Mouse (Mus musculus) heart, embryonic 13.5 days (tissue): ENCODE measurements around the gene Rab4b. TPM values are rescaled to one million over a fixed set of nuclear protein-coding genes. Genes with fewer than 3 reads are reported as not detected.

Source experiments
- ATAC-seq: fragments of 200-750 bp; cut with Nextera tagmentation; 2 replicates; pipeline ENCODE4 v1.8.0; 2017; ENCODE audit warnings: moderate TSS enrichment; ENCODE audit not compliant: insufficient number of reproducible peaks, low FRiP score, low TSS enrichment; ENCODE audit errors: extremely low read depth
- H3K27ac ChIP-seq: fragments of 300-500 bp; sonication (generic); replicated peaks from 2 replicates; pipeline ENCODE4 v1.5.1; 2015; ENCODE audit warnings: moderate library complexity, mild to moderate bottlenecking, inconsistent platforms
- H3K27me3 ChIP-seq: fragments of 300-500 bp; sonication (generic); replicated peaks from 2 replicates; pipeline ENCODE4 v1.6.1; 2015; ENCODE audit warnings: mild to moderate bottlenecking, inconsistent platforms
- H3K36me3 ChIP-seq: fragments of 300-500 bp; sonication (generic); 2 replicates; pipeline ENCODE4 v1.6.1; 2015; ENCODE audit warnings: mild to moderate bottlenecking, inconsistent platforms
- H3K4me1 ChIP-seq: fragments of 300-500 bp; sonication (generic); 2 replicates; pipeline ENCODE4 v1.6.1; 2015; ENCODE audit warnings: inconsistent platforms
- H3K4me2 ChIP-seq: fragments of 300-500 bp; sonication (generic); 2 replicates; pipeline ENCODE4 v1.6.1; 2015; ENCODE audit warnings: inconsistent platforms, mild to moderate bottlenecking, moderate library complexity
- H3K4me3 ChIP-seq: fragments of 300-500 bp; sonication (generic); 2 replicates; pipeline ENCODE4 v1.5.1; 2015; ENCODE audit warnings: moderate library complexity, mild to moderate bottlenecking, inconsistent platforms
- H3K9ac ChIP-seq: fragments of 300-500 bp; sonication (generic); 2 replicates; pipeline ENCODE4 v1.6.1; 2015; ENCODE audit warnings: inconsistent platforms, mild to moderate bottlenecking, moderate library complexity
- H3K9me3 ChIP-seq: fragments of 300-500 bp; sonication (generic); 2 replicates; pipeline ENCODE4 v1.6.1; 2016; ENCODE audit warnings: inconsistent platforms
- WGBS: fragments of 180-500 bp; shearing (Covaris S2); methylation state at CpG from one replicate; pipeline ENCODE4 v1.1.7; 2015; ENCODE audit warnings: mixed read lengths; 5-methylcytosine and 5-hydroxymethylcytosine counted together
- polyA plus RNA-seq: library from polyadenylated mRNA; unstranded; fragments of >200 nt; fragmentation: Nextera tagmentation; extraction: Ambion mirVana; gene quantifications from 2 replicates; pipeline ENCODE4 v1.2.1, GENCODE M21; 2015

Gene Rab4b
- polyA plus RNA-seq: 48.6 and 48.8 TPM in 2 replicates

DNA sequence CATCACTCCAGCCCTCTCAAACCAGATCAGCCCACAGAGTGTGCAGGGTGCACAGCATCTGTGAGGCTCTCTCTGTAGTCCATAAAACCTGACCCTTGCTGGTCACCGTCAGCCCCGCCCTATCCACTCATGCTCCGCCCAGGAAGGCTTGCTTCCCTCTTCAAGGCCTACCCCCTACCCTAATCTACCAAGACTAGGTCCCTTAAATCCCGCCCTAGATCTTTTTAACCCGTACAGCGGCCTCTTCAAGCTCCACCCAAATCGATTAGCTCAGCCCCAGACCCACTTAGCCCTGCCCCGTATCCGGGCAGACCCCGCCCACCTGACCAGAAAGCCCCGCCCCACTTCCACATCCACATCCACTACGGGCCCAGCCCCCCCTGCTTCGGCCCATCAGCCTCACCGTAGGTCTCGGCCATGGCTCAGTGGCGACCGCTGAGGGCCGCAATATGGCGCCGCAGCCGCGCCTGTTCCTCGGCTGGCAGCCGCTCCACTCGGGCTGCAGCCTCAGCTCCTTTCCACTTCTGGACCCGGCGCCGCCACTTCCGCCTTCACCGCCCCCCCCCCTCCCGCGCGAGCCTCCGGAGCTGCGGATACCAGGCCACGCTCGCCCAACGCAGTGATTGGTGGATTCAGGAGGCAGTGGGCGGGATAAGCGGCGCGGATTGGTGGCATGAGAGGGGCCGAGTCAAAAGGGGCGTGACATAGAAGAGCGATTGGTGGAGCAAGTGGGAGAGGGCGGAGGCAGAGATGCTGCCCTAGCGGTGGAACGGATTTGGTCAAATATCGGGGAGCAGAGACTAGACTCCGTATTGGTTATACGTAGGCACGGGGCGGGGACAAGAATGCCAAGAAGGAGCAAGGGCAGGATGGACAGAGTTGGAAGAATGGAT lies at the start of gene Rab4b:
Gene Rab4b, minus strand, starts transcription at position 573 of the 893 bp plus-strand sequence.
- no peaks in the 10 kb centered on the region for H3K9me3 ChIP-seq

GRCm38 (mm10) chr7:27228281-27228821 lies 49.7 kb upstream of the Rab4b start, which contains the start of gene Itpkc:
Itpkc (minus strand) TSS chr7:27228661.
- peak; percentile 68 for ATAC-seq
- no peaks in the 10 kb centered on the region for H3K9me3 ChIP-seq
- WGBS: under 1% methylated on average over 48 of the region's 49 CpGs

More for the DNA sequence above, at the start of gene Rab4b:
- under 1% methylated on average over 52 of the region's 53 CpGs for WGBS
- H3K36me3 ChIP-seq: peaks cover 30% of the 10 kb centered on the region
- H3K9ac ChIP-seq: peak within 1 kb of the TSS; percentile 84
- peak within 1 kb of the TSS; percentile 74 for H3K4me2 ChIP-seq
- peak within 1 kb of the TSS; percentile 97 for H3K27ac ChIP-seq
- peak within 1 kb of the TSS; percentile 82 for H3K4me3 ChIP-seq
- H3K4me1 ChIP-seq: peaks cover 24% of the 10 kb centered on the region
- ATAC-seq: peak; percentile 98
- H3K27me3 ChIP-seq: no peaks in the 10 kb centered on the region

GRCm38 (mm10) chr7:27227676-27228075 lies 49.0 kb upstream of the Rab4b start:
- Histone ChIP-seq H3K4me1 (peaks cover 53% of the 10 kb centered on the region), H3K9me3 (no peaks in the 10 kb centered on the region), H3K4me3 (peak overlapping the region; percentile 87), H3K36me3 (0 out of 2 replicates have a peak, but pooled peaks cover 1% of the 10 kb centered on the region), H3K4me2 (peak overlapping the region; percentile 93), H3K27ac (peak overlapping the region; percentile 89), H3K27me3 (no peaks in the 10 kb centered on the region), H3K9ac (peak overlapping the region; percentile 85)
- 1% methylated on average over 10 of the region's 10 CpGs for whole genome bisulfite sequencing
- ATAC-seq: no peak

More at GRCm38 (mm10) chr7:27228281-27228821, 49.7 kb upstream of the Rab4b start, which contains the start of gene Itpkc:
- Histone ChIP-seq H3K4me3 (peak within 1 kb of the TSS; percentile 87), H3K27ac (peak within 1 kb of the TSS; percentile 89), H3K27me3 (no peaks in the 10 kb centered on the region), H3K4me1 (peaks cover 54% of the 10 kb centered on the region), H3K36me3 (no peaks in the 10 kb centered on the region), H3K4me2 (peak within 1 kb of the TSS; percentile 93), H3K9ac (peak within 1 kb of the TSS; percentile 85)

DNA sequence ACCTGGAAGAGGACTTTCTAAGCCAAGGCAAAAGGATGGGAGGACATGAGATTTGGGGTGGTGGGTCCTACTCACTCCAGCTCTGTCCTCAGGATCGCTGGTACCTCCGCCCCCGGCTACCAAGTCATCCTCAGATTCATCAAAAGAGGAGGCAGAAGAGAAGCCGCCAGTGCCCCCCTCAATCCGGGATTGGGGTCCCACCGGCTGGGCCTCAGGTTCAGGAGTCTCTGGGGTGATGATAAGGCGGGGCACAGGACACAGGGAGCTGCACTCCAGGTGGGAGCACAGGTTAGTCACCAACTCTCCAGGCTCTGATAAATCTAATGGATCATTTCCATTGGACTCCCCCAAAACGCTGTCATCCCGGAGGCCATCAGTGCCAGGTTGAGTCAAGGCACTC lies 48.6 kb upstream of the Rab4b start:
- no peaks in the 10 kb centered on the region for H3K9me3 ChIP-seq
- H3K27me3 ChIP-seq: no peaks in the 10 kb centered on the region
- peak overlapping the region; percentile 87 for H3K4me3 ChIP-seq
- H3K9ac ChIP-seq: peak overlapping the region; percentile 85
- H3K4me2 ChIP-seq: peak overlapping the region; percentile 93
- 0 out of 2 replicates have a peak, but pooled peaks cover 5% of the 10 kb centered on the region for H3K36me3 ChIP-seq
- peaks cover 50% of the 10 kb centered on the region for H3K4me1 ChIP-seq
- no peak overlapping the region for H3K27ac ChIP-seq
- WGBS: 32% methylated on average over 9 of the region's 9 CpGs
- ATAC-seq: no peak

DNA sequence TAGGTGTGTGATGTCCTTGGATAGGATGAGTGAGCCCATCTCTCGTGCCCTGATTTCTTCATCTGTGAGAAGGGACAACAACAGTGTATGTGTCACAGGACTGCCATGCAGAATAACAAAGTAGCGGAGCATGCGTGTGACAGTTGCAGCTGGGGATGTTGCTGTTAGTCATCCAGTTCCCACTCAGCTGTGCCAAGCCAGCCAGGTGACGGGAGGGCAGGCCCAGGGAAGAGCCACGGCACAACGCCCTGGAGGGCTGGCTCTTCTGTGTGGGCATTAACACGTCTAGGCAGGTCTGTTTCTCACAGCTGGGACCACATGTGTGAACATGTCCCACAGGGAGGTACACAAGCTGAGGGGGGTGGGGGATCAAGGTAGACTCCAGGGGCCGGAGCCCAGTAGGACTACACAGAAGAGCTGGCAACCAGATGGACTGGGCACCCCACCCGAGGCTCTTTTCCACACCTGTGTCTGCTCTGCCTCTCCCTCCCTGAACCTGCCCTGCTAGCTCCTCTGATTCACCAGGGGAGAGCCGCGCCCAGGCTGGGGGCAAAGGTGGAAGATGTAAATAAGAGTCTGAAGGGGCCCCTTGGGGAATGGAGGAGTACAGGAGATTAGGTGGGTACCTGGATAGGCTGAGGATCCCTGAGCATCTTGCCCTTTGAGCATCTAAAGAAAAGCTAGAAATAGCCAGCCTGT lies 46.3 kb upstream of the Rab4b start:
- no peaks in the 10 kb centered on the region for H3K27me3 ChIP-seq
- no peak overlapping the region for H3K27ac ChIP-seq
- peak overlapping the region; percentile 93 for H3K4me2 ChIP-seq
- peaks cover 11% of the 10 kb centered on the region for H3K36me3 ChIP-seq
- ATAC-seq: no peak
- 82% methylated on average over 11 of the region's 11 CpGs for WGBS
- 0 out of 2 replicates have a peak overlapping the region, but pooled peaks have one; percentile 6 for H3K4me3 ChIP-seq
- no peaks in the 10 kb centered on the region for H3K9me3 ChIP-seq
- H3K4me1 ChIP-seq: peaks cover 51% of the 10 kb centered on the region
- H3K9ac ChIP-seq: peak overlapping the region; percentile 65

DNA sequence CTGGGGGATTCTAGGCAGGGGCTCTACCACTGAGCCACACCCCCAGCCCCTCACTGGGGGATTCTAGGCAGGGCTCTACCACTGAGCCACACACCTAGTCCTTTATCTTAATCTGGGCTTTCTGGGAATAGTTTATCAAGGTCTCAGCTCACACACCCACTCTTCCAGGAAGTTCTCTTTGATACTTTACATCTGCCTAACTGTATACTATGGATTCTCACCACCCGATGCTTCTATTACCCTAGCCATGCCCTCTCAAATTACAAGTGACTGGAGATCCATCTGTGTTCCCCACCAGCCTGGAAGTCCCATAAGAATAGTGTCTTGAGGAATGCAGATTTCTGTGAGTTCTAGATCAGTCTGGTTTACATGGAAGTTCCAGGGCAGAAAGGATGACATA lies 43.8 kb upstream of the Rab4b start:
- Histone ChIP-seq H3K9ac (no peak overlapping the region), H3K4me3 (no peak overlapping the region), H3K36me3 (peaks cover 22% of the 10 kb centered on the region), H3K27ac (no peak overlapping the region), H3K4me2 (no peak overlapping the region), H3K9me3 (no peaks in the 10 kb centered on the region), H3K27me3 (no peaks in the 10 kb centered on the region), H3K4me1 (peaks cover 43% of the 10 kb centered on the region)
- WGBS: 56% methylated on average over 1 of the region's 1 CpGs
- no peak for ATAC-seq

- Histone ChIP-seq H3K4me2 (no peak overlapping the region), H3K4me3 (no peak overlapping the region), H3K9ac (0 out of 2 replicates have a peak overlapping the region, but pooled peaks have one; percentile 38), H3K27ac (no peak overlapping the region), H3K36me3 (peaks cover 26% of the 10 kb centered on the region), H3K4me1 (peaks cover 37% of the 10 kb centered on the region), H3K9me3 (no peaks in the 10 kb centered on the region), H3K27me3 (no peaks in the 10 kb centered on the region)
- no peak for ATAC-seq
- WGBS: 70% methylated on average over 6 of the region's 6 CpGs
These were observed 43.2 kb upstream of the Rab4b start for GRCm38 (mm10) chr7:27221939-27222338.

GRCm38 (mm10) chr7:27219937-27220336 lies 41.2 kb upstream of the Rab4b start:
- H3K9me3 ChIP-seq: no peaks in the 10 kb centered on the region
- H3K4me3 ChIP-seq: no peak overlapping the region
- ATAC-seq: no peak
- H3K4me1 ChIP-seq: peaks cover 17% of the 10 kb centered on the region
- H3K4me2 ChIP-seq: no peak overlapping the region
- no peaks in the 10 kb centered on the region for H3K27me3 ChIP-seq
- H3K9ac ChIP-seq: no peak overlapping the region
- no peak overlapping the region for H3K27ac ChIP-seq
- peaks cover 46% of the 10 kb centered on the region for H3K36me3 ChIP-seq
- WGBS: 81% methylated on average over 11 of the region's 11 CpGs

- Histone ChIP-seq H3K36me3 (peaks cover 58% of the 10 kb centered on the region), H3K27me3 (no peaks in the 10 kb centered on the region), H3K4me2 (no peak overlapping the region), H3K4me3 (no peak overlapping the region), H3K27ac (no peak overlapping the region), H3K9ac (no peak overlapping the region), H3K4me1 (0 out of 2 replicates have a peak, but pooled peaks cover 5% of the 10 kb centered on the region), H3K9me3 (no peaks in the 10 kb centered on the region)
- 82% methylated on average over 7 of the region's 7 CpGs for WGBS
- no peak for ATAC-seq
These were observed 39.9 kb upstream of the Rab4b start for GRCm38 (mm10) chr7:27218586-27218985.

GRCm38 (mm10) chr7:27212626-27213025 lies 33.9 kb upstream of the Rab4b start:
- Histone ChIP-seq H3K4me2 (no peak overlapping the region), H3K9me3 (no peaks in the 10 kb centered on the region), H3K4me3 (no peak overlapping the region), H3K4me1 (no peaks in the 10 kb centered on the region), H3K36me3 (peaks cover 93% of the 10 kb centered on the region), H3K9ac (no peak overlapping the region), H3K27ac (no peak overlapping the region), H3K27me3 (no peaks in the 10 kb centered on the region)
- 76% methylated on average over 2 of the region's 2 CpGs for WGBS
- ATAC-seq: no peak
